Mouse (Mus musculus) retina, postnatal 1 day (tissue): ENCODE measurements around the gene Arhgap1.

ENCODE experiments used
- DNase-seq: peaks from one replicate; pipeline ENCODE4 v3.0.0-alpha.2; 2012

Arhgap1 gene

DNA sequence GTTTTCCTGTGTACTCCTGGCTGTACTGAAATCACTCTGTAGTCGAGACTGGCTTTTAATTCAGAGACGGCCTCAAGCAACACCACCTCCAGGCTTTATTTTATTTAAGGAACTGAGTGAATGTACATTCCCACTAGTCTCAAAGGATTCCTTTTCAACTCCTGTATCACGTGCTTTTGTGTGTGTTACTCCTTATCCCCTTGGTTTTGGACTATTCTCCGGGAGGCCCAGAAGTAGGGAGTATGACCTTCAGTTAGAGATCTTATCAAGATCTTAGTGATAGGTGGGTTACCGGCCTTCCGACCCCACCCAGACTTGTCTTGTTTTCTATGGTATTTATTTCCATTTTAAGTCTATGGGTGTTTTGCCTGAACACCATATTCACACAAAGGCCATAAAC, 56.1 kb downstream of the Arhgap1 start:
- DNase-seq = no peak

GRCm38 (mm10) chr2:91706456-91706855, 56.8 kb downstream of the Arhgap1 start:
- no peak for DNase-seq

- no peak for DNase-seq
Measured at GRCm38 (mm10) chr2:91708361-91708760, 58.7 kb downstream of the Arhgap1 start.

- DNase-seq = peak; percentile 96
Measured at GRCm38 (mm10) chr2:91710272-91711234, 60.9 kb downstream of the Arhgap1 start, which contains the start of the genes Atg13 and Harbi1. Atg13 (minus strand) TSS chr2:91710576. Harbi1 (plus strand) TSS chr2:91710852.

DNA sequence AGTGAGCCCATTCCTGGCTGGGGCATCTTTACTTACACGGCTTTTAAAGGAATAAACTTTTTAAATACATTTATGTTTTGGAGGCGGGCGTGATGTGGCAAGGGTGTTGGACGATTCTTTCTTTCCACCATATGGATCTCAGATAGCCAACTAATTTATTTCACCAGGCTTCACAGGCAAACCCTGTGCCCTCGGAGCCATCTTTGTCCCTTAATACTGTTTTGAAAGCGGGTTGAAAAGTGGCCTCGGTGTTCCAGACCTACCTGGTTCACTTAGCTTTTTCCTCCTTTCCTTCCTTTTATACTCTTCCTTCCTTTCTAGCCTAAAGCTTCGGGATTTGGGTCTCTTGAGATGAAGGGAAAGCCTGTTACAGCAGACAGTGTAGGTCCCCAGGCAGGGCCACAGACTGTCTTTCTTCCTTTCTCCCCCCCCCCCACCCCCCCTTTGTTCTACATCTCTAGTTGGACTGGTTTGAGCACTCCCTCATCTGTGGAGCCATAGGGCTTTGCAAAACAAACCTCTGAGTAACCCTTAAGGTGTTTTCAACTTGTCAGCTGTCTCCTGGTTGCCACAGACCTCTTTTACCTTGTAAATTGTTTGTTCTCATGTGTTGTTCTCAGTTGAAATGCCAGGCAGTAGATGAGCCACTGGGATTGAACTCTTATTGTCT, 61.7 kb downstream of the Arhgap1 start:
- DNase-seq = peak; percentile 4

DNA sequence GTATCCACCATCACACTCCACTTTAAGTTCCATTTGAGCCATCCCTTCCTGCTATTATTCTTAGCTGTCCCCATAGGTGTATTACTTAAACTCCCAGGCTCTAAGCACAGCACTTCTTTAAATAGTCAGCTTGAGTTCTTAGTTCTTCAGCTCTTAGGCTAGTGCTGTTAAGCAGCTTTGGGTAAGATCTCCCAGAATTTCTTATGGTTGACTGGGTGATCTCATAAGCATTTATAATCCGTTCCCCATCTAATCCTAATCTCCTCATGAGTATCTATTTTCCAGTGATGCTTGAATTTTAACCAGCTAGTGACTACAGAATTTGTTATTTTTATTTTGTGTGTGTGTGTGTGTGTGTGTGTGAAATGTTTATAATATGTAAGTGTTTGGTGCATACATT, 65.3 kb downstream of the Arhgap1 start:
- DNase-seq = peak; percentile 78

- DNase-seq = no peak
Measured at GRCm38 (mm10) chr2:91718276-91718675, 68.6 kb downstream of the Arhgap1 start.
